Mouse (Mus musculus) naive thymus-derived CD4-positive, alpha-beta T cell, adult 2 months (primary cell): ENCODE data around the gene Gdf7.

Experiments used
- DNase-seq: peaks from one replicate; pipeline ENCODE4 v3.0.0-alpha.2; 2011; ENCODE audit warnings: low read depth

Gene Gdf7

GRCm38 (mm10) chr12:8327675-8328053 lies 25.9 kb upstream of the Gdf7 start:
- DNase-seq = no peak

GRCm38 (mm10) chr12:8326825-8327674 lies 25.3 kb upstream of the Gdf7 start:
- peak; percentile 91 for DNase-seq

- DNase-seq = no peak
Observed at GRCm38 (mm10) chr12:8325943-8326522, 24.3 kb upstream of the Gdf7 start.

- DNase-seq = no peak
Observed at GRCm38 (mm10) chr12:8325245-8325942, 23.6 kb upstream of the Gdf7 start.

- DNase-seq = no peak
Observed at GRCm38 (mm10) chr12:8324086-8324485, 22.3 kb upstream of the Gdf7 start.

- no peak for DNase-seq
Observed at GRCm38 (mm10) chr12:8321506-8321905, 19.8 kb upstream of the Gdf7 start.

GRCm38 (mm10) chr12:8320084-8320713 lies 18.4 kb upstream of the Gdf7 start:
- DNase-seq = peak; percentile 75

- DNase-seq = no peak
Observed at GRCm38 (mm10) chr12:8316541-8316940, 14.8 kb upstream of the Gdf7 start.

- DNase-seq = no peak
Observed at GRCm38 (mm10) chr12:8313773-8314172, 12.0 kb upstream of the Gdf7 start.

- DNase-seq = peak; percentile 90
Observed at GRCm38 (mm10) chr12:8313270-8313771, 11.6 kb upstream of the Gdf7 start, which contains the start of gene Hs1bp3. Gene Hs1bp3 (plus strand): TSS chr12:8313432.

GRCm38 (mm10) chr12:8312266-8312665 lies 10.5 kb upstream of the Gdf7 start:
- DNase-seq = no peak

GRCm38 (mm10) chr12:8310992-8311391 lies 9.2 kb upstream of the Gdf7 start:
- DNase-seq = no peak

GRCm38 (mm10) chr12:8306910-8307309 lies 5.2 kb upstream of the Gdf7 start:
- peak; percentile 65 for DNase-seq

- peak; percentile 74 for DNase-seq
Observed at GRCm38 (mm10) chr12:8306432-8306831, 4.7 kb upstream of the Gdf7 start.

- DNase-seq = no peak
Observed at GRCm38 (mm10) chr12:8305258-8305657, 3.5 kb upstream of the Gdf7 start.

GRCm38 (mm10) chr12:8301011-8301814 lies 541 bp downstream of the Gdf7 start:
- DNase-seq = no peak

GRCm38 (mm10) chr12:8300521-8300920 lies 1.2 kb downstream of the Gdf7 start:
- DNase-seq = no peak

- DNase-seq = no peak
Observed at GRCm38 (mm10) chr12:8300111-8300480, 1.7 kb downstream of the Gdf7 start.

GRCm38 (mm10) chr12:8299143-8300110 lies 2.3 kb downstream of the Gdf7 start:
- DNase-seq = no peak
